Mouse (Mus musculus) forebrain, embryonic 11.5 days (tissue): Measurements from ENCODE around the gene BC107364. TPM values are rescaled to one million over a fixed set of nuclear protein-coding genes. Genes with fewer than 3 reads are reported as not detected.
"Not testable (repeated sequence)": the region's sequence is repeated elsewhere in the genome, so short reads cannot be mapped to it uniquely, and the experiment has no call there.

Experiments
- ATAC-seq: fragments of 200-750 bp; cut with Nextera tagmentation; replicated peaks from 2 replicates; pipeline ENCODE4 v1.8.0; 2017; ENCODE audit warnings: moderate TSS enrichment; ENCODE audit not compliant: low FRiP score
- DNase-seq: peaks from one replicate; pipeline ENCODE4 v3.0.0-alpha.2; 2017; ENCODE audit warnings: low spot score
- H3K27ac ChIP-seq: fragments of 300-500 bp; sonication (generic); 2 replicates; pipeline ENCODE4 v1.5.1; 2014; ENCODE audit warnings: low read depth, low read length
- H3K27me3 ChIP-seq: fragments of 300-500 bp; sonication (generic); 2 replicates; pipeline ENCODE4 v1.6.1; 2014; ENCODE audit warnings: mild to moderate bottlenecking, low read length, mixed read lengths; ENCODE audit not compliant: control insufficient read depth, insufficient read depth
- H3K36me3 ChIP-seq: fragments of 300-500 bp; sonication (generic); 2 replicates; pipeline ENCODE4 v1.6.1; 2014; ENCODE audit warnings: mild to moderate bottlenecking, low read length, moderate library complexity, mixed read lengths; ENCODE audit not compliant: control insufficient read depth, insufficient read depth
- H3K4me1 ChIP-seq: fragments of 300-500 bp; sonication (generic); replicated peaks from 2 replicates; pipeline ENCODE4 v1.6.1; 2014; ENCODE audit warnings: low read length, mixed read lengths; ENCODE audit not compliant: control insufficient read depth, insufficient read depth
- H3K4me2 ChIP-seq: fragments of 300-500 bp; sonication (generic); 2 replicates; pipeline ENCODE4 v1.6.1; 2014; ENCODE audit warnings: low read depth, mild to moderate bottlenecking, low read length, moderate library complexity, mixed read lengths; ENCODE audit not compliant: severe bottlenecking
- H3K4me3 ChIP-seq: fragments of 300-500 bp; sonication (generic); 2 replicates; pipeline ENCODE4 v1.5.1; 2014; ENCODE audit warnings: low read depth, low read length
- H3K9ac ChIP-seq: fragments of 300-500 bp; sonication (generic); 2 replicates; pipeline ENCODE4 v1.6.1; 2014; ENCODE audit warnings: low read length
- H3K9me3 ChIP-seq: fragments of 300-500 bp; sonication (generic); 2 replicates; pipeline ENCODE4 v1.6.1; 2016; ENCODE audit warnings: low read length, mixed read lengths; ENCODE audit not compliant: control insufficient read depth
- whole genome bisulfite sequencing: fragments of 180-500 bp; shearing (Covaris S2); extraction: QIAGEN DNeasy Blood & Tissue Kit; methylation state at CpG from one replicate; pipeline ENCODE4 v1.1.7; 2014; 5-methylcytosine and 5-hydroxymethylcytosine counted together
- polyA plus RNA-seq: library from polyadenylated mRNA; unstranded; fragments of >200 nt; fragmentation: Nextera tagmentation; extraction: Ambion mirVana; gene quantifications from 2 replicates; pipeline ENCODE4 v1.2.1, GENCODE M21; 2014

Gene BC107364
- polyA plus RNA-seq, 1 experiment from 2014 or later, result not detected

DNA sequence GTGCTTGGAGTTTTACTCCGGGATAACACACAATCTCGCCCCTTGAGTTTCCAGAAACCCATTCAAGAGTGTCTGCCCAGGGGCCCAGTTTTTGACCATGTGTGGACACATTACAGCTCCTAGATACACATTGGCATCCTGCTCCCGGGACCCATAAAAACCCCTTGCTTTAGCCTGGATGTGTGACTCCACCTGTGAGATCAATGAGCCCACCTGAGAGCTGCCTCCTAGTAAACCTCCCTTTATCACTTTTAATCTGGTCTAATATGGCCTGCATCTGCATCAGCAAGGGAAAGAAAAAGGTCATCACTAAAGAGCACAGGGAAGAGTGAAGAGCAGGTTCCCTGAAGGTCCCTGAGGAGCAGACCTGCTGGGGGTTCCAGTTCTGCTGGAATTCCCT, 29.8 kb upstream of the BC107364 start:
- no peak overlapping the region for H3K27ac ChIP-seq
- no peaks in the 10 kb centered on the region for H3K36me3 ChIP-seq
- 85% methylated on average over 3 of the region's 3 CpGs for whole genome bisulfite sequencing
- ATAC-seq (no peak), DNase-seq (no peak)
- H3K4me1 ChIP-seq, result no peaks in the 10 kb centered on the region; the same call in 1 of the 2 replicates
- no peak overlapping the region for H3K4me3 ChIP-seq
- peaks cover 2% of the 10 kb centered on the region; the same call in 1 of the 2 replicates for H3K27me3 ChIP-seq
- no peak overlapping the region for H3K9ac ChIP-seq
- no peak overlapping the region for H3K4me2 ChIP-seq
- no peaks in the 10 kb centered on the region for H3K9me3 ChIP-seq

DNA sequence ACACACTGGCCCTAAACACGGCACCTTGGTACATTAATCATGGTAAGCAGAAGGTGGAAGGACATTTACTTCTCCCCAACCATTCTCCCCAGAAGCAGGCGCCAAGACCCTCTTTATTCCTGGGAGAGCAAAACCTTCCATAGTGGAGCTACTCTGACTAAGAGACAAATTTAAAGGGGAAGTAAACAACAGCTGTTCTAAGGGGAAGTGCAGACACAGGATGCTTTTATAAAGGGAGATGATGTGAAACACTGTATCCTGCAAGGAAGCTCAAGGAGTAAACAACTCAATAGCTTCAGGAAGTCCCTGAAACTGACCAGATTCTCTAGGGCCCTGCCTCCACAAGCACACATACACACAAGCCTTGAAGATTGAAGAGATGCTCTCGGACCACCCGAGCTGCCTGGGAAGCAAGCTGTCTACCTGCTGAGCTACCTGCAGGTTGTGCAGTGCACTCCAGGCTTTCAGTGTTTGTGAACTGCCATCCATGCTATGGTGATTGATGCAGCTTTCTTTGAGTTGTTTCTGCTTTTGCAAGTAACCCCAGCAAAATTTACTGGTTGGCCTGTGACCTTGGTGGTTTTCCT, 28.7 kb upstream of the BC107364 start:
- no peak for DNase-seq
- no peaks in the 10 kb centered on the region; the same call in 1 of the 2 replicates for H3K4me1 ChIP-seq

DNA sequence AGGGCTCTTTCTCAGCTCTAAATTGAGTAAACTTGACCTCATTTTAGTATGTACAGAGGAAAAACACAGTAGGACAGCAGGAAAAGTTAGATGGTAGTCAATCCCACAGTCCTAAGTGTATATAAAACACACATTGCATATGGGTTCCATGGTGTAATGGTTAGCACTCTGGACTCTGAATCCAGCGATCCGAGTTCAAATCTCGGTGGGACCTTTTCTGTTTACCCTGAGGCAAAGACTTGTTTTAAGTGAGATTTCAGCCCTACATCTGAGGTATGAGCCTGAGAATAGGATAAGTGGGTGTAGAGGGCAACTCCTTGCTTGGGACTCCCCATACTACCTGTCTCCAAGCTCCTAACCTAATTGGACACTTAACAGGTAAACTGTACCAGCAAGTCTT, 27.1 kb upstream of the BC107364 start:
- H3K36me3 ChIP-seq, result no peaks in the 10 kb centered on the region
- H3K4me1 ChIP-seq, result 0 out of 2 replicates have a peak, but pooled peaks cover 2% of the 10 kb centered on the region
- H3K27ac ChIP-seq, result no peak overlapping the region
- ATAC-seq (no peak), DNase-seq (no peak)
- 14% methylated on average over 3 of the region's 3 CpGs for WGBS
- no peak overlapping the region for H3K4me3 ChIP-seq
- H3K27me3 ChIP-seq, result peaks cover 22% of the 10 kb centered on the region
- no peak overlapping the region for H3K9ac ChIP-seq
- H3K9me3 ChIP-seq, result no peaks in the 10 kb centered on the region
- H3K4me2 ChIP-seq, result no peak overlapping the region

More for the DNA sequence above, 28.7 kb upstream of the BC107364 start:
- WGBS, result 91% methylated on average over 4 of the region's 4 CpGs
- Histone ChIP-seq H3K27ac (no peak overlapping the region), H3K4me3 (no peak overlapping the region), H3K9me3 (no peaks in the 10 kb centered on the region), H3K9ac (no peak overlapping the region), H3K36me3 (no peaks in the 10 kb centered on the region), H3K27me3 (peaks cover 10% of the 10 kb centered on the region), H3K4me2 (no peak overlapping the region)
- no peak for ATAC-seq

DNA sequence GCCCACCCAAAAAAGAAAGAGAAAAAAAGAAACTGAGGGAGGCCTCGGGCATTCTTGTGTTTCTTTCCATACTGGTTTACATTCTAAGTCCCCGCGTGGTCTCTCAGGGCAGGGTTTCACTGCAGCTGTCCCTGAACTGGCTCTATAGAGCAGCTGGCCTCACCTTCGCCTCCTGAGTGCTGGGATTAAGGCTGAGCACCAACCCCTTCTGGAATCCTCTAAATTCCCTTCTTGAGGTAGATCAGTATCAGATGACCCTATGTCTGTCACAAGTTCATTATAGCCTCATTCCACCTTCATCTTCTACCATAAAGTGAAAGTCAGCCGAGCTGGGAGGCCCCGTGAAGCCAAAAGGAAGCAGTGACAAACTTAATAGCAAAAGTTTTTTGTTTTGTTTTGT, 25.5 kb upstream of the BC107364 start:
- H3K27ac ChIP-seq, result no peak overlapping the region
- 72% methylated on average over 6 of the region's 6 CpGs for WGBS

DNA sequence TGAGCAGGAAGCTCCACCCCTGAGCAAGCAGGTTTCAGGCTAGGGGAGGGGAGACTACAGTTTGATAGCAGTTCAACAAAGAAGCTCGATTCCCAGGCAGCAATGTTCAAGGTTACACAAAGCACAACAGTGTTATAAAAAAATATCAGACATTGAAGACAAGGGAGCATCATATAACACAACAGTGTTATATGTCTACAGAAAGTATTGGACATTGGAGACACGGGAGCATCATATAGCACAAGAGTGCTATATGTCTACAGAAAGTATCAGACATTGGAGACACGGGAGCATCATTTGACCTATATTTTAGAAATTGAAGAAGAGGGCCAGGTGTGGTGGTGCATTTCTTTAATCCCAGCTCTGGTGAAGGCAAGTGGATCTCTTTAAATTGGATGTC, 25.0 kb upstream of the BC107364 start:
- Histone ChIP-seq H3K4me3 (no peak overlapping the region), H3K9ac (no peak overlapping the region), H3K9me3 (no peaks in the 10 kb centered on the region), H3K4me2 (no peak overlapping the region), H3K36me3 (no peaks in the 10 kb centered on the region), H3K27ac (no peak overlapping the region), H3K4me1 (0 out of 2 replicates have a peak, but pooled peaks cover 2% of the 10 kb centered on the region), H3K27me3 (peaks cover 25% of the 10 kb centered on the region)
- WGBS, result 52% methylated on average over 3 of the region's 3 CpGs
- ATAC-seq, result no peak
- DNase-seq, result no peak

More for the DNA sequence above, 25.5 kb upstream of the BC107364 start:
- H3K36me3 ChIP-seq, result no peaks in the 10 kb centered on the region
- H3K4me3 ChIP-seq, result no peak overlapping the region
- peaks cover 25% of the 10 kb centered on the region for H3K27me3 ChIP-seq
- no peak for DNase-seq
- no peak overlapping the region for H3K4me2 ChIP-seq
- no peak for ATAC-seq
- H3K9me3 ChIP-seq, result no peaks in the 10 kb centered on the region
- H3K9ac ChIP-seq, result no peak overlapping the region
- 0 out of 2 replicates have a peak, but pooled peaks cover 2% of the 10 kb centered on the region for H3K4me1 ChIP-seq

DNA sequence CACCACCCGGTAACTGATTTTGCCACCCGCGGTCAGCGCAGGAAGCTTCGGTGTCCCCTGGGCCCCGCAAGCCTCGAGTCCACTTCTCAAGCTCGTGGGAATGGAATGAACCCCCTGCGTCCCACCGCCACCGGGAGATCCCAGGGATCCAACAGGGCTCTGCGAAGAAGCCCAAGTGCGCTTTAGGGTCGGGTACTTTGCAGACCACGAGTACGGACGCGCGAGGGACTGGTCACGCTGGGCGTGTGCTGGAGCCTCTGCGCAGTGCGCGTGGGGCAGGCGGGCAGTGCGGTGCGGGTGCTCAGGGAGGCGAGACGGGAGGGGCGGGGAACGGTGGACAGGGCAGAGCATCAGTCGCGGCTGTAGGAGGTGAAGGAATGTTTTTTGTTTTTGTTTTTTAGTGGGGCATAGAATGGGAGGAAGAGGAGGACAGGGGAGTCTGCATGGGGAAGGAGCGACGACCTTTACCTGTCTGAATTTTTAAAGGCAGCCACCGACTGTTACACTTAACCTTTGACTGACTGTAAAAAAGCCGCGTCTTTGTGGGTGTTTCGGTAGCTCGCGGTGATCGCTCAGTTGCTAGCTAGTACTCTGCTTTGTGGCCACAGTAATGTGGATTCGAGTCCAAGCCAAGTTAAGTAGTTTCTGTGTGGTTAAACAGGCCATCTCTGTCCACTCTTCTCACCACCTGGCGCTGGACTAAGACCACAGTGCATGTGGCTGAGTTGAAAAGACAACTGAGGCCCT, 23.0 kb upstream of the BC107364 start:
- Histone ChIP-seq H3K4me2 (peak overlapping the region; percentile 70), H3K4me3 (peak overlapping the region; percentile 28), H3K27ac (no peak overlapping the region), H3K9ac (peak overlapping the region; percentile 33), H3K27me3 (peaks cover 25% of the 10 kb centered on the region), H3K4me1 (0 out of 2 replicates have a peak, but pooled peaks cover 2% of the 10 kb centered on the region), H3K9me3 (no peaks in the 10 kb centered on the region), H3K36me3 (no peaks in the 10 kb centered on the region)
- DNase-seq, result no peak
- no peak for ATAC-seq
- WGBS, result 2% methylated on average over 44 of the region's 44 CpGs

DNA sequence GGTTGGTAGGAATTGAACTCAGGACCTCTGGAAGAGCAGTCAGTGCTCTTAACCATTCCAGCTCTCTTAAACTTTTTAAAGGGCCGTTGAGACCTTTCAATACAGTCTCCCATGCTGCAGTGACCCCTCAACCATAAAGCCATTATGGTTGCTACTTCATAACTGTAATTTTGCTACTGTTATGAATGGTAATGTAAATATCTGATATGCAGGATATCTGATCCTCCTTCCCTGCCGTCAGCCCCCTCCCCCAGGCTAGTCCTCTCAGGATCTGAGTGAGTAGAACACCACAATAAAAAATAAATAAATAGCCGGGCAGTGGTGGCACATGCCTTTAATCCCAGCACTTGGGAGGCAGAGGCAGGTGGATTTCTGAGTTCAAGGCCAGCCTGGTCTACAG, 21.4 kb upstream of the BC107364 start:
- H3K4me2 ChIP-seq, H3K4me1 ChIP-seq, H3K9me3 ChIP-seq, H3K36me3 ChIP-seq, H3K27ac ChIP-seq, H3K9ac ChIP-seq, DNase-seq, ATAC-seq, H3K4me3 ChIP-seq: not testable (repeated sequence)
- peaks cover 25% of the 10 kb centered on the region for H3K27me3 ChIP-seq
- WGBS, result 78% methylated on average over 3 of the region's 3 CpGs

DNA sequence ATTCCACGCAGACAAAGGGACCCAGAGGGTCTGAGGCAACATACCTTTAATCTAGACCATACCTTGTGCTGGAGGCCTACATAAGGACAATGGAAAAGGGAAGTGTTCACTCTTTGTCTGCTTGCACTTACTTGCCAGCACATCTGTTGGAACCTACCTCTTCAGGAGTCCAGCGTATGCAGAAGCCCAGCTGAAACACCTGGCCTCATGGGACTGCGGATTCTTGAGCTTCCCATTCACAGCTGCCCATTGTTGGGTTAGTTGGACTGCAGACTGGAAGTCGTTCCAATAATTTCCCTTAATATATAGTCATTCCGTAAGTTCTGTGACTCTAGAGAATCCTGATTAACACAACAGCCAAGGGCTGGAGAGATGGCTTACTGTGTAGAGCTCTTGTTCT, 20.0 kb upstream of the BC107364 start:
- 90% methylated on average over 5 of the region's 5 CpGs for WGBS
- Histone ChIP-seq H3K27ac (no peak overlapping the region), H3K9ac (no peak overlapping the region), H3K9me3 (no peaks in the 10 kb centered on the region), H3K4me3 (no peak overlapping the region), H3K4me1 (0 out of 2 replicates have a peak, but pooled peaks cover 2% of the 10 kb centered on the region), H3K27me3 (peaks cover 24% of the 10 kb centered on the region), H3K36me3 (no peaks in the 10 kb centered on the region), H3K4me2 (no peak overlapping the region)
- ATAC-seq, result no peak
- DNase-seq, result no peak
